Mouse (Mus musculus) erythroblast, adult 5-6 weeks (primary cell): Measurements from ENCODE around the gene St3gal3. TPM values are rescaled to one million over a fixed set of nuclear protein-coding genes. Genes with fewer than 3 reads are reported as not detected.

ENCODE experiments used
- ATAC-seq: replicated peaks from 2 replicates; pipeline ENCODE4 v1.8.0; 2016; ENCODE audit warnings: moderate number of reproducible peaks, mild to moderate bottlenecking, moderate TSS enrichment, inconsistent platforms; ENCODE audit not compliant: poor library complexity, low FRiP score, severe bottlenecking
- total RNA-seq, 2 experiments: library from RNA; stranded (forward) in 1 of 2; stranded (reverse) in 1 of 2; fragments of 150-400 nt in 1 of 2; fragments of 200-764, 138-1000 nt in 1 of 2; gene quantifications; 2 replicates each; pipeline versions ENCODE4 v1.2.3 to v1.2.4; 2015 to 2017; ENCODE audit warnings: low replicate concordance in 2 of 2

Gene St3gal3
- total RNA-seq, 2 experiments from 2014 or later: 2.2 to 7.9 TPM

DNA sequence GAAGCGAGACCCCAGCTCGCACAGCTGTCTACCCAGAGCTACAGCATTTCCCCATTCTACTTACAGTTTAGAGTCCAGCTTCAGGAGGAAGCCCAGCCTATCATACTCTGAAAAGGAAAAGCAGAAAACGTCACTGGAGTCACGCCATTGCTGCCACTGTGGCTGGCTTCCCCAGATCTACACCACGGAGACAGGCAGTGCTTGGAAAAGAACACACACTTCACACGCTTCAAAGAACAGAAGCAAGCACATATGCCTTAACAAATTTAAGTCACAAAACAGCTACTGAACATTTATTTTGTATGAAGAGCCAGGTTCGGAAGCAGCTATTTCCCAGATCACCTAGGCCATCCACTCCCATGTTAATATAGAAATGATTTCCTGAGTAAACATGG is 102.9 kb downstream of the St3gal3 start:
- no peak for ATAC-seq

DNA sequence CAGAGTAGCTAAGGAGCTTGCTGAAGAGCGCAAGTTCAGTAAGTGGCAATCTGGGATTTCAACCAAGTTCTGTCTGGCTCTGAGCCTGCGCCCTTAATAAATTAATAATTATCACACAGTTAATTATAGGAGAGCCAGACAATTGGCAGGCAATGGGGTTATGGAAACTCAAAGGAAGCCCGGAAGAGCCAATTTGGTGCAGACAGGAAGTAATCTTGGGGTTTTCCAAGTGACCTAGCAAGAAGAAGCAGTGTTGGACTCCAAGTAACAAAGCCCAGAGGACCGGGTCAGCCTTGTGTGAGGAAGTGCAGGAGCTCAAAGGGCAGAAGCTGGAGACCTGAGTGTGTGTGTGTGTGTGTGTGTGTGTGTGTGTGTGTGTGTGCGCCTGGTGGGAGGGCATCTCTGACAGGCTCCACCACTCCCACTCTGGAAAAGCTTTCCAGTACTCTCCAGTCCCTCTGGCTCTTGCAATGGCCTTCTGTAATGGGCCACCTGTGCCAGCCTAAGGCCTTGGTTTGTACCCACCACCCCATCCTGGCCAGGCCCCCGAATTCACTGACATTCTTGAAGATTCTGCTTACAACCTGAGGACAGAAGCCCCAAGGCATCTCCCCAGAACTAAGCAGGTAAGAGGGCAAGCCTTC is 103.5 kb downstream of the St3gal3 start:
- no peak for ATAC-seq

GRCm38 (mm10) chr4:118030330-118030729 is 104.4 kb downstream of the St3gal3 start:
- no peak for ATAC-seq

DNA sequence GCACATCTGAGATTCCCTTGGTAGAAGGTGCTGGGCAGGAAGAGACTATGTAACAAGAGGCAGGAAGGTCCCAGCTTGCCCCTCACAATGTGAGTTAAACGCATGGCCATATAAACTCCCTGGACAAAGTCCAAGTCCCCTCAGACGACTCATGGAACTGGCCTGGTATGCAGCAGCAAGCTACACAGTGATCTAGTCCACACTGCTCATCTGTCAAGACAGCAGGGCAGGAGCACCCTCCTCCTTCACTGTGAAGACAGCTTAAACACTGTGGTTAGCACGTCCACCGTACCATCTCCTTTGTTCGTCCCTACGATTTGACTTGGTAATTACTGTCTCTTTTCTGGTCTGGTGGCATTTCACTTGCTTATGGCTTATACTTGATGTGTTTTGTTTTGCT is 104.8 kb downstream of the St3gal3 start:
- no peak for ATAC-seq

- no peak for ATAC-seq
Measured at GRCm38 (mm10) chr4:118028994-118029393, 105.7 kb downstream of the St3gal3 start.

DNA sequence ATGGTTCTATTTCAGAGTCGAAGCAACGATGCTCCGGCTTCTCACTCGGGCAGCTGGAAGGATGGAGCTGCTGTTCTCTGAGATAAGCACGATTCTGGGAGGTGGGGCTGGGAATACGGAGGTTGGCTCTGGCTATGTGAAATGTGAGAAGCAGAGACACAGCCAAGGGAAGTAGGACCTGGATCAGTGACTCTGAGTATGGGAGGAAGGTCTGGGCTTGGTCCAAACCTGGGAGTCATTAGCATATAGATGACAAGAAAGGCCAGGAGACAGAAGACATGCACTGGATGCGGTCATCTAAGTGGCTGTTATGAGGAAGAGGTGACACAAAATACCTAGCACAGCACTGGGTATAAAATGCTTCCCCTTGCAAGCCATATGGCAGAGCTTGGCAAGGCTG is 108.8 kb downstream of the St3gal3 start:
- ATAC-seq: no peak

- no peak for ATAC-seq
Measured at GRCm38 (mm10) chr4:118025381-118025780, 109.3 kb downstream of the St3gal3 start.

DNA sequence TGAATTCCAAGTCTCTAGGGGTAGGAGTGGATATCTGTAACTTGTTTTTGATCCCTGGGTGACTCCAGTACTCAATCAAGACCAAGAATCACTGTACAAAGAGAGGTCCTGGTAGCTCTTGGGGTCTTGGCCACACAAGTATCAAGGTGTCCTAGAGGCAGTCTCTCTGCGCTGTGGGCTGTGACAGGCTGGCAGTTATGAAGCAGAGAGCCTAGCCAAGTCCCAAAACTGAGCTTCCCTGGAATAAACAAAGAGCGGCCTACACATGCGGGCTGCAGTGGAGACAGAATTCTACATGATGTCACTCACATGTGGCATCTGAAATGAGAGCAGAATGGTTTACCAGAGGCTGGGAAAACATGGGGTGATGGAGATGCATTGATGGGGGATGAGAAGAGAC is 111.9 kb downstream of the St3gal3 start:
- no peak for ATAC-seq

GRCm38 (mm10) chr4:118022406-118022805 is 112.3 kb downstream of the St3gal3 start:
- ATAC-seq: no peak

DNA sequence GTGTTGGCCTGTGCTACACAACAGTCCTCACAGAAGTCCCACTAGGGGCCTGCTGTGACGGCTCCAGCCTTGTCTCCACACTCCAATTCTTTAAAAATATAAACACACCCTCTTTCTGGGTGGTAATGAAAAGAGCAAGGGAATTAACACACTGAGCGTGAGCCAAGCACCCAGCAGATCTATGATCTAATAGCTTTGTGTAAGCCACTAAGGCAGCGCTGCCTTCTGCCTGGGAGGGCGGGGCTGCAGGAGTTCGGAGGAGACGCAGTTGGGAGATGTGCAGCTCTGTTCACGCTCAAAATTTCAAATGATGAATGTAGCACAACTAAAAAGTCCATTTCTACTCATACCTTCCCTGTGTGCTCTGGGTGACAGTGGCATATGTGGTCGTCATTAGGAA is 115.1 kb downstream of the St3gal3 start:
- no peak for ATAC-seq

DNA sequence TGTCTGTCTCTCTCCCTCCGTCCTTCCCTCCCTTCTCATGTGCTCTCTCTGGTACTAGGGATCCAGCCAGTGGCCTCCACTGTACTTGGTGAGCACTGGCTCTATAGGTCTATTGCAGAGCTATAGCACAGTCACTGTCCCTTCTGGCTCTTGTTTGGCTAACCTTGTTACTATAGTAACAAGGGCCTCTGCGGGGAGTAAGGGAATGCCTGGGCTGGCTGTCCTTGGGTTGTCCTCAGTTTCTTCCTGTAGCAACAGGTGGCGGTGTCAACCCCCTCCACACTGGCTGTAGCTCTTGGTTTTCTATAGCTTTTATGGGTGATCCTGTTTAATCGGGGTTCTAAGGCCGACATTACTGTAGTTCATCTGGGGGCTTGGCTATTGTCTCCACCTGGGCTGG is 115.5 kb downstream of the St3gal3 start:
- no peak for ATAC-seq

DNA sequence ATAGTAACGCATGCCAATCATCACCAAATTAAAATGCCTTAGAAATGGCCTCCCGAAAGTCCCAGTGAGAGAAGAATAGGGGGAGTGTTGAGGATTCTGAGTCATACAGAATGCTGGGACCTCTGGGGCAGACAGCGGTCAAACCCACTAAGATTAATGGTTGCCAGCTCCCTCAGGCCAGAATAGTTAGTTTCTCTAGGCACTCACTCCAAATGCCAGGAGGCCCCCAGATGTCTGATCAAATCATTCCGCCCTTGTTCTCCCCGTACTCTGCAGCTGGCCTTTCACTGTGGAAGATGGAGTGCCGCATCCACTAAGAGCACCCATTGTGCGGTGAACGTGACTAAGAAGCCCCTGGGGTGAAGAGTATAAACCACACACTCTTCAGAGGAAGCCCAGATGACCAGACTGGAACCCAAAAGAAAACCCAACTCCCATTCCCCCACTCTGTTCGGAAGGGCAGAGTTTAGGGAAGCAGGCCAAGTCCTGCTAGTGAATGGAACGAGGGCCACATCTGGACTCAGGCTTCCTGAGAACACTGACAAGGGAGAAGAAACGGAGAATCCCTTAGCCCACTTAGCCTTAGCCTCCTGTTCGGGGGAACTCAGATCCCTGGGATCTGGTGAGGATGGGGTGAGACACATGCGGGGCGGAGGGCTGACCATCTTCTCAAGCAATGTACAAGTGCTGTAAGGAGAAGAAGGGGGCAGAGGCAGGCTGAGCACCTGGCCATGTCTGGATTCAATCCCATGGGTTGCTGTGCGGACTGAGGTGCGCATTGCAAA is 117.5 kb downstream of the St3gal3 start:
- no peak for ATAC-seq

DNA sequence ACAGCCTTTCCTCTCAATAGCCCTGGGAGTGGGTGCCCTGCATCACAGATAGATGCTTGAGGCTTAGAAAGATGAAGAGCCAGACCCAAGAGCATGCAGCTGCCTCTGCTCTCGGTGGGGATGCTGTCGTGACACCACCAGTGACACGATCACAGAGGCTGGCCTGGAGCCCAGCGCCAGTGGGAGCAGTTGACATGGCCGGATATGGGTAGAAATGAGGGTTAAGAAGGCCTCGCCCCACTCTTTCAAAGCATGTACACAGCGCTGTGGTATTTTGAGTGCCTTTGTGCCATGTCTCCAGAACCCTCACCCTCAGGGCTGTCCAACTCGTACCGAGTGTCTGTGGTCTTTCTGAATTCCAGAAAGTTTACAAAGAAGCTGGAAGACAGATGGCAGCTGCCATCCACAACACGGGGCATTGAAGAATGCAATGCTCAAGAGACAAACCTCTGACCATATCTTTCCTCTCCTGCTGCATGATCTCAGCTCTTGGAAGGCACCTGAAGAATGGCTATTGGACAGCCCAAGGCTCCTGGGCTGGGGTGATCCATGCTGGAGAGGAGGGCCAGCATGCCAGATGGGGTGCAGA is 118.3 kb downstream of the St3gal3 start:
- no peak for ATAC-seq

DNA sequence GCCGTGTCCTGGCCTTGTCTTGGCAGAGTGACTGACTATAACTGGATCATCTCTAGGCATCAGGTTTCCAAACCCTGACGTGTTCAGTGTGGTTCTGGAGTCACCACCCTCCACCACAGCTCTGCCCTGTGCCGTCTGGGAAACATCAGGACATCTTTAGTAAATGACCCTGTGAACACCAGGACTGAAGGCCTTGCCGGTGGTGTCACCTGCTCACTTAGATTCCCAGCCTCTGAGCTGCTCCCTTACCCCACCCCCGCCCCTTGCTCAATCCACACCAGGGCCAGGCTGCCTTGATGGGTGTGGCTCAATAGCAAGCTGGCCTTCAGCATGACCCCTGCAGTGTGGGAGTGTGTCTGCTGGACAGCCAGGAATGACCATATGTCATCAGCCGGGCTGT is 119.1 kb downstream of the St3gal3 start:
- no peak for ATAC-seq

DNA sequence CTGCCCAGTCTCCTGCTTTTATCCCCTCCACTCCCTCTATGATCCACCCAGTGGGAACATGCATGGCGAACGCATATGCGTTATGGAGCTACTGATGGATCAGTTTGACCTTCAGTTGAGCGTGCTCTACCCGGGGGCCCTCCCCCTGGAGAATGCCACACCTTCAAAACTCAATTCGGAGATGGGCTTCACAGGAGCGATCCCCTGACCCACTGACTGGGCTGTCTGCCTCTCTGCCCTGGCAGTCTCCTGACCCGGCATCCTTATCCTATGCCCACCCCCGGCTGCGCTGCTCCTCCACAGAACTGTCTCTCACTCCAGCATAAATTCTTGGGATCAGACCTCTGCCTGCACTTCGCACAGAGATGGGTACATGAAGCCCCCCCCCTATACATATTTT is 119.6 kb downstream of the St3gal3 start:
- no peak for ATAC-seq

DNA sequence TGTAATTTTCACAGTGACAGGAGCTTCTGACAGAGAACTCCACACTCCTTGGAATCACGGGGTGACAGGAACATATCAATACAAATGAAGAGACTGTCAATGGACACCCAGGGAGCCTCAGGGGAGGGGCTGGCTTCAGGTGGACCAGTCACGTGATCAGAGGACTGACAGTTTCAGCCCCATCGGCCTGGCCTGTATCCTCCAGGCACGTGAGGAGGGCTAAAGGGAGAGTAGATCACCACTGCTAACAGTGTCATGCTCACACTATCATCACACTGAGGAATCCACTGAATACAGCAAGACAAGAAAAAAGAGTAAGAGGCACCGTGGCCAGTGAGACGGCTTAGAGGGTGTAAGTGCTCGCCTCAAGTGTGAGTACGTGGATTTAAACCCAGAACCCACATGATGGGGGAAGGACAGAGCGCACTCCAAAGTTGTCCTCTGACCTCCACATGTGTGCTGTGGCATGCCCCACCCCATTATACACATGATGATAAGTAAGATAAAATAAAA is 124.0 kb downstream of the St3gal3 start:
- no peak for ATAC-seq

DNA sequence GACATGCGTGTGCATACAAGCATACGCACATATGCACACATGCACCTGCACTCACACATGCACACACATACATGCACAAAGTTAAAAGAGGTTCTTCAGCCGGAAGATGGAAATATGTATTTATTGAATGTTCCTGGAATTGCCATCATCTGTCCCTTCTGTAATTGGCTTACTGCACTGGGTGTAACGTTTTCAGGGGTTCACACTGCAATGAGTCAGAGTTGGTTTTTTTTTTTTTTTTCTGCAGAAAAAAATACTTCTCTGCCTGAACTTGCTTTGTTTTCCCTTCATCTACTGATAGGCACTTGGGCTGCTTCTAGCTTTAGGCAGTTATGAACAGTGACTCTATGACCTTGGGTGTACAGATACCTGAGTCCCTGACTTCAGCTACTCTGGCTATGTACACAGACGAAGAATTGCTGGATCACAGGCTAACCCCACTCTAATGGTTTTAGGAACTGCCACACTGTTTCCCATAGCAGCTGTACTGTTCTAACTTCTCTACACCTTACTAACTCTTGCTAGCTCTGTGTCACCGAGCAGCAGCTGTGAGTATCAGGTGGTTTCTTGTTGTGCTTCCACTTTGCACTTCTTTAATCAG is 126.2 kb downstream of the St3gal3 start:
- no peak for ATAC-seq

DNA sequence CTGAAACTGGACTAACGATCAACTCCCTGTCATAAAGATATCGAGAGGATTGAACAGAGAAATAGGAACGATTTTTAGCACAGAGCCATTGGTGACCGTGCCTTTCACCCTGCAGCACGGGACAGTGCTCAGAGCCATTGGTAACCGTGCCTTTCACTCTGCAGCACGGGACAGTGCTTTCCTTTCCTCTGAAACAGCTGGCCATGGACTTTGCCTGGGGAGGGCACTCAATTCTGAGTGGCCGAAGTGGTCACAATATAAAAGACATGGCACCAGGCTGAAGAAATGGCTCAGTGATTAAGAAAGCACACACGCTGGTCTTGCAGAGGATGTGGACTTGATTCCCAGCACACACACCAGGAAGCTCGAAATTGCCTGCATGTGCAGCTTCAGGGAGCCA is 133.4 kb downstream of the St3gal3 start:
- ATAC-seq: no peak

DNA sequence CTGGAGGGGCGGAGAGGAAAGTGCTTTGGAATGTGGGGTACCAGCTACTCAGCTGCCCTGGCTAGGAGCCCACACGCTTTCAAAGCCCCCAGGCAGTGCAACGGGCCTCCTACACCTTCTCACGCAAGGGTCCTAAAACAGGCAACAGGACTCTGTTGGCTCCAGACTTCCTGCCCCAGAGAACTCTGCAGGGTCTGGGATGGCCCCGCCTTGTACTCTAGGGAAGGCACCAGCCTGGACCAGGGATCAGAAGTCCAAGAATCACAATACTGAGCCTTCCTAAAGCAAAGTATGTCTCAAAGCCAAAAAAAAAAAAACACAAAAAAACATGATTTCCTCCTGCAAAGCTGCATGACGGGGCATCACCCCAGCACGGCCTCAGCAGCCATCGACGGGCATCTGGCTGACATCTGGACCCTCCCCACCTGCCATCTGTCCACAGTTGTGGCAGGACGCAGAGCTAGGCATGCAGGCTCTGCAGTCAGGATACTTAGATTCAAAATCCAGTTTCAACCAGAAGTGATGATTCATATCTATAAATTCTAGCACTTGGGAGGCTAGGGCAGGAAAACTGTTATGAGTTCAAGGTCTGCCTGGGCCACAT is 134.0 kb downstream of the St3gal3 start:
- ATAC-seq: no peak

GRCm38 (mm10) chr4:117999951-118000350 is 134.8 kb downstream of the St3gal3 start:
- no peak for ATAC-seq
